Mouse (Mus musculus) midbrain, embryonic 11.5 days (tissue): Measurements from ENCODE around the gene Ube2g1. TPM values are rescaled to one million over a fixed set of nuclear protein-coding genes. Genes with fewer than 3 reads are reported as not detected.
A peak's percentile ranks its signal among the peaks of the same experiment; 100 is the strongest.

Source experiments
- ATAC-seq: fragments of 200-750 bp; cut with Nextera tagmentation; 2 replicates; pipeline ENCODE4 v1.8.0; 2017; ENCODE audit warnings: moderate TSS enrichment, moderate library complexity; ENCODE audit not compliant: low FRiP score
- DNase-seq: peaks from one replicate; pipeline ENCODE4 v3.0.0; 2015; ENCODE audit warnings: low spot score; ENCODE audit errors: missing footprints
- H3K27ac ChIP-seq: fragments of 300-500 bp; sonication (generic); 2 replicates; pipeline ENCODE4 v1.5.1; 2014; ENCODE audit warnings: low read depth, low read length
- H3K27me3 ChIP-seq: fragments of 300-500 bp; sonication (generic); 2 replicates; pipeline ENCODE4 v1.6.1; 2014; ENCODE audit warnings: mild to moderate bottlenecking, low read length, moderate library complexity, mixed read lengths; ENCODE audit not compliant: control insufficient read depth, insufficient read depth
- H3K36me3 ChIP-seq: fragments of 300-500 bp; sonication (generic); 2 replicates; pipeline ENCODE4 v1.6.1; 2014; ENCODE audit warnings: mild to moderate bottlenecking, low read length, moderate library complexity, mixed read lengths; ENCODE audit not compliant: control insufficient read depth, insufficient read depth
- H3K4me1 ChIP-seq: fragments of 300-500 bp; sonication (generic); 2 replicates; pipeline ENCODE4 v1.6.1; 2014; ENCODE audit warnings: low read length; ENCODE audit not compliant: control insufficient read depth, insufficient read depth
- H3K4me2 ChIP-seq: fragments of 300-500 bp; sonication (generic); 2 replicates; pipeline ENCODE4 v1.6.1; 2014; ENCODE audit warnings: mild to moderate bottlenecking, moderate library complexity
- H3K4me3 ChIP-seq: fragments of 300-500 bp; sonication (generic); 2 replicates; pipeline ENCODE4 v1.5.1; 2014; ENCODE audit warnings: low read depth, low read length
- H3K9ac ChIP-seq: fragments of 300-500 bp; sonication (generic); 2 replicates; pipeline ENCODE4 v1.6.1; 2014; ENCODE audit warnings: low read length
- H3K9me3 ChIP-seq: fragments of 300-500 bp; sonication (generic); 2 replicates; pipeline ENCODE4 v1.6.1; 2016; ENCODE audit warnings: low read length; ENCODE audit not compliant: control insufficient read depth
- WGBS: fragments of 180-500 bp; shearing (Covaris S2); extraction: QIAGEN DNeasy Blood & Tissue Kit; methylation state at CpG from one replicate; pipeline ENCODE4 v1.1.7; 2014; 5-methylcytosine and 5-hydroxymethylcytosine counted together
- polyA plus RNA-seq: library from polyadenylated mRNA; unstranded; fragments of >200 nt; fragmentation: Nextera tagmentation; extraction: Ambion mirVana; gene quantifications from 2 replicates; pipeline ENCODE4 v1.2.1, GENCODE M21; 2014

The Ube2g1 gene
- polyA plus RNA-seq, 1 experiment from 2014 or later = 121 TPM

GRCm38 (mm10) chr11:72570319-72570979 lies 36.6 kb upstream of the Ube2g1 start:
- Histone ChIP-seq H3K27ac (no peak overlapping the region), H3K27me3 (no peaks in the 10 kb centered on the region), H3K9me3 (no peaks in the 10 kb centered on the region), H3K4me2 (peak overlapping the region; percentile 37), H3K36me3 (no peaks in the 10 kb centered on the region), H3K4me1 (no peaks in the 10 kb centered on the region), H3K4me3 (no peak overlapping the region), H3K9ac (peak overlapping the region; percentile 16; the same call in 1 of the 2 replicates)
- DNase-seq (peak; percentile 98), ATAC-seq (peak; percentile 78; the same call in 1 of the 2 replicates)
- WGBS = 6% methylated on average over 18 of the region's 18 CpGs

GRCm38 (mm10) chr11:72573819-72574218 lies 33.3 kb upstream of the Ube2g1 start:
- Histone ChIP-seq H3K4me1 (peaks cover 6% of the 10 kb centered on the region), H3K36me3 (no peaks in the 10 kb centered on the region), H3K9me3 (no peaks in the 10 kb centered on the region), H3K4me2 (no peak overlapping the region), H3K4me3 (no peak overlapping the region), H3K9ac (no peak overlapping the region), H3K27ac (no peak overlapping the region), H3K27me3 (no peaks in the 10 kb centered on the region)
- DNase-seq (no peak), ATAC-seq (no peak)
- 80% methylated on average over 1 of the region's 1 CpGs for WGBS

- H3K9me3 ChIP-seq = no peaks in the 10 kb centered on the region
- DNase-seq = no peak
- peaks cover 6% of the 10 kb centered on the region for H3K4me1 ChIP-seq
- WGBS = 24% methylated on average over 7 of the region's 7 CpGs
- no peaks in the 10 kb centered on the region for H3K36me3 ChIP-seq
- peak overlapping the region; percentile 47 for H3K4me2 ChIP-seq
- H3K9ac ChIP-seq = peak overlapping the region; percentile 39
- no peaks in the 10 kb centered on the region for H3K27me3 ChIP-seq
- ATAC-seq = no peak
- H3K27ac ChIP-seq = no peak overlapping the region; the same call in 1 of the 2 replicates
- H3K4me3 ChIP-seq = peak overlapping the region; percentile 18
Measured at GRCm38 (mm10) chr11:72576111-72576465, 31.0 kb upstream of the Ube2g1 start.

- Histone ChIP-seq H3K4me1 (peaks cover 6% of the 10 kb centered on the region), H3K27ac (no peak overlapping the region; the same call in 1 of the 2 replicates), H3K27me3 (no peaks in the 10 kb centered on the region), H3K4me2 (peak overlapping the region; percentile 47), H3K9me3 (no peaks in the 10 kb centered on the region), H3K9ac (peak overlapping the region; percentile 39), H3K4me3 (peak overlapping the region; percentile 18), H3K36me3 (no peaks in the 10 kb centered on the region)
- DNase-seq (peak; percentile 91), ATAC-seq (peak; percentile 76)
- 1% methylated on average over 24 of the region's 24 CpGs for WGBS
Measured at GRCm38 (mm10) chr11:72576466-72577351, 30.4 kb upstream of the Ube2g1 start.

GRCm38 (mm10) chr11:72578471-72578870 lies 28.6 kb upstream of the Ube2g1 start:
- DNase-seq (no peak), ATAC-seq (no peak)
- WGBS = 79% methylated on average over 4 of the region's 4 CpGs

GRCm38 (mm10) chr11:72581609-72582447 lies 25.3 kb upstream of the Ube2g1 start:
- H3K27ac ChIP-seq = no peak overlapping the region
- no peaks in the 10 kb centered on the region for H3K27me3 ChIP-seq
- H3K9ac ChIP-seq = no peak overlapping the region
- WGBS = 71% methylated on average over 8 of the region's 8 CpGs
- no peak overlapping the region for H3K4me2 ChIP-seq
- H3K36me3 ChIP-seq = no peaks in the 10 kb centered on the region
- ATAC-seq (no peak), DNase-seq (no peak)
- H3K4me1 ChIP-seq = no peaks in the 10 kb centered on the region
- H3K9me3 ChIP-seq = no peaks in the 10 kb centered on the region
- no peak overlapping the region for H3K4me3 ChIP-seq

More at GRCm38 (mm10) chr11:72578471-72578870, 28.6 kb upstream of the Ube2g1 start:
- Histone ChIP-seq H3K4me1 (peaks cover 6% of the 10 kb centered on the region), H3K27ac (no peak overlapping the region), H3K27me3 (no peaks in the 10 kb centered on the region), H3K4me3 (no peak overlapping the region), H3K4me2 (no peak overlapping the region), H3K9ac (no peak overlapping the region), H3K9me3 (no peaks in the 10 kb centered on the region), H3K36me3 (no peaks in the 10 kb centered on the region)

GRCm38 (mm10) chr11:72582448-72582705 lies 24.7 kb upstream of the Ube2g1 start:
- WGBS = 73% methylated on average over 3 of the region's 3 CpGs
- DNase-seq = no peak

GRCm38 (mm10) chr11:72583092-72583491 lies 24.0 kb upstream of the Ube2g1 start:
- 92% methylated on average over 2 of the region's 2 CpGs for WGBS
- no peaks in the 10 kb centered on the region for H3K4me1 ChIP-seq
- no peak overlapping the region for H3K9ac ChIP-seq
- ATAC-seq = no peak
- H3K9me3 ChIP-seq = no peaks in the 10 kb centered on the region
- DNase-seq = no peak
- no peak overlapping the region for H3K27ac ChIP-seq
- H3K27me3 ChIP-seq = no peaks in the 10 kb centered on the region
- H3K36me3 ChIP-seq = no peaks in the 10 kb centered on the region
- no peak overlapping the region for H3K4me2 ChIP-seq
- H3K4me3 ChIP-seq = no peak overlapping the region

More at GRCm38 (mm10) chr11:72582448-72582705, 24.7 kb upstream of the Ube2g1 start:
- no peaks in the 10 kb centered on the region for H3K9me3 ChIP-seq
- no peak for ATAC-seq
- no peak overlapping the region for H3K9ac ChIP-seq
- H3K4me1 ChIP-seq = no peaks in the 10 kb centered on the region
- H3K36me3 ChIP-seq = no peaks in the 10 kb centered on the region
- H3K4me3 ChIP-seq = no peak overlapping the region
- no peak overlapping the region for H3K4me2 ChIP-seq
- no peaks in the 10 kb centered on the region for H3K27me3 ChIP-seq
- no peak overlapping the region for H3K27ac ChIP-seq
